Mouse (Mus musculus): ENCODE measurements around the gene Miga1. TPM values are rescaled to one million over a fixed set of nuclear protein-coding genes. Genes with fewer than 3 reads are reported as not detected.

Gene Miga1
- polyA plus RNA-seq, 1 experiment from 2014 or later, result 12.8 TPM

DNA sequence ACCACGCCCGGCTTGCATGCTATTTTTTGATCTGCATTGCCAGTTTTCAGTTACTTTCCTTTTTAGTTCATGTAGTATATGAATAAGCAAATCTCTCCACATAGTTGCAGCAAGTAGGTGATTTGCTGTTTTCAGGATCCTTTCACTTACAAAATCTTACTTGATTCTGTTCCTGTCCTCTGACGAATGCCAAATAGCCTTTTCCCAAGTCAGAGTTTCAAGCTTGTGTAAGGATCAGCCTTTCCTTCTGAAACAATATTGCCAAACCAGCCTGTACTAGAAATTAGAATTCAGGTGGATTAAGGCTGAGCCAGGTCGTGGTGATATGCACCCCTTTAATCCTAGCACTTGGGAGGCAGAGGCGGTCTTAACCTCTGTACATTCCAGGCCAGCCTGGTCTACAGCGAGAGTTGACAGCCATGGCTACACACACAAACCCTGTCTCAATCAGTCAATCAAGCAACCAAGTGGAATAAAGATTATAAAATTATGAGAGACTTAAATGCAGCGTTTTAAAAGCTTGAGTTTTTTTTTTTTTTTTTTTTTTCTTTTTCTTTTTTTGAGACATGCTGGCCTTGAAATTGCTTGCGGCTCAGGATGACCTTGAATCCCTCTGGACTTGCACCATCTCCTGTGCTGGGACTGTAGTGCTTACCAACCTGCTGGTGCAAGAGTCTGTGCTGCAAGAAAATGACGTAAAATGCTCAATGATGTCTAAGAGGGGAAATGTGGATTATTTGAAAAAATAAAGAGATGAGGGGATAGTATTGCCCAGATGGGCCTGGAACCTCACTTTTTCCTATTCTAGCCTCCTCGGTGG is 8.0 kb upstream of the Miga1 start:
- H3K27ac ChIP-seq, result no peak overlapping the region
- no peak overlapping the region for H3K4me3 ChIP-seq
- H3K4me1 ChIP-seq (replicated peaks), result peaks cover 23% of the 10 kb centered on the region
- 0 out of 2 replicates have a peak overlapping the region, but pooled peaks have one; percentile 3 for H3K4me2 ChIP-seq
- no peaks in the 10 kb centered on the region for H3K9me3 ChIP-seq (replicated peaks)
- ATAC-seq (replicated peaks; ENCODE audit: insufficient number of reproducible peaks, insufficient read depth, low FRiP score, low read depth), result no peak
- no peaks in the 10 kb centered on the region for H3K27me3 ChIP-seq
- WGBS, result 83% methylated on average over 10 of the region's 10 CpGs
- H3K36me3 ChIP-seq, result no peaks in the 10 kb centered on the region
- no peak overlapping the region for H3K9ac ChIP-seq

DNA sequence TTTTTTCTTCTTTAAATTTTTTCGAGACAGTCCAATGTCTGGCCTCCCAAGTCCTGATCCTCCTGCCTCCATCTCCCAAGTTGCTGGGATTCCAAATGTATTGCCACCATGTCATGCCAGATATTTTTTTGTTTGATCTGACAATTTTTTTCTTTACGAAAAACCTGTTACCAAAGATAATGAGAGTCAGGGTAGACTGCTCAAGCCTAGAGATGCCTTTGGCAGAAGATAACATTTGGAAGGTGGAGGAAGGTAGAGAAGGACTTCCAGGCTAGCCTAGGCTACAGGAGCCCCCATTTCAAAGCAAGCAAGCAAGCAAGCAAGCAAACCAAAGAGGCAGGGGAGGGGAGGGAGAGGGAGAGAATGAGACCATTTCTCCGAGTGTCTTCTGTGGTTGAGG is 7.0 kb upstream of the Miga1 start:
- Histone ChIP-seq H3K27ac (no peak overlapping the region), H3K9me3 (replicated peaks) (no peaks in the 10 kb centered on the region), H3K4me2 (peak overlapping the region; percentile 63), H3K4me1 (replicated peaks) (peaks cover 23% of the 10 kb centered on the region), H3K9ac (peak overlapping the region; percentile 81), H3K4me3 (peak overlapping the region; percentile 65), H3K27me3 (no peaks in the 10 kb centered on the region), H3K36me3 (no peaks in the 10 kb centered on the region)
- ATAC-seq (replicated peaks; ENCODE audit: insufficient number of reproducible peaks, insufficient read depth, low FRiP score, low read depth), result no peak
- WGBS, result 39% methylated on average over 3 of the region's 3 CpGs

DNA sequence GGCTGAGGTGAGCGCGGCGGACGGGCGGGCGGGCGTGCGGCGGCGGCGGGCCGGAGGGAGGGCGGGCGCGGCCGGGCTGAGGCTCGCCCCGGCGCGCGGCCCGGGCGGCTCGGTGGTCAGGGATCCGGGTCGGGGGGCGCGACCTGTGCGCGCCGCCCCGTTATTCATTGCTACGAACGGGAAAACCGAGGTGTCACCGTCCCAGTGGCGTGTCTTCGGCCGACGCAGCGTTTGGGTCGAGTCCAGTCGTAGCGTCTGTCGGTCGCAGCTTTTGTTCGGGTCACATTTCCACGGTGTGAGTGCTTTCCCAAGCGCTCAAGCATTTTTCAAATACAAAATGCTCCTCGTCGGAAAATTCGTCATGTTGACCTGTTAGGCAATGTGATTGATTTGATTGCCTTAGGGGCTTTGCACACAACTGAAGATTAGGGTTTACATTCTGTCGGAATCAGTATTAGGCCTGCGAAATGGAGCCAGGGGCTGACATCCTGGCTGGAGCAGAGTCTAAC is 6.5 kb upstream of the Miga1 start:
- peak; percentile 68 for ATAC-seq (replicated peaks; ENCODE audit: insufficient number of reproducible peaks, insufficient read depth, low FRiP score, low read depth)
- H3K27ac ChIP-seq, result peak overlapping the region; percentile 69
- WGBS, result under 1% methylated on average over 42 of the region's 54 CpGs
- no peaks in the 10 kb centered on the region for H3K36me3 ChIP-seq
- H3K4me2 ChIP-seq, result peak overlapping the region; percentile 63
- H3K4me3 ChIP-seq, result peak overlapping the region; percentile 65
- H3K9me3 ChIP-seq (replicated peaks), result no peaks in the 10 kb centered on the region
- peaks cover 23% of the 10 kb centered on the region for H3K4me1 ChIP-seq (replicated peaks)
- no peaks in the 10 kb centered on the region for H3K27me3 ChIP-seq
- H3K9ac ChIP-seq, result peak overlapping the region; percentile 81

DNA sequence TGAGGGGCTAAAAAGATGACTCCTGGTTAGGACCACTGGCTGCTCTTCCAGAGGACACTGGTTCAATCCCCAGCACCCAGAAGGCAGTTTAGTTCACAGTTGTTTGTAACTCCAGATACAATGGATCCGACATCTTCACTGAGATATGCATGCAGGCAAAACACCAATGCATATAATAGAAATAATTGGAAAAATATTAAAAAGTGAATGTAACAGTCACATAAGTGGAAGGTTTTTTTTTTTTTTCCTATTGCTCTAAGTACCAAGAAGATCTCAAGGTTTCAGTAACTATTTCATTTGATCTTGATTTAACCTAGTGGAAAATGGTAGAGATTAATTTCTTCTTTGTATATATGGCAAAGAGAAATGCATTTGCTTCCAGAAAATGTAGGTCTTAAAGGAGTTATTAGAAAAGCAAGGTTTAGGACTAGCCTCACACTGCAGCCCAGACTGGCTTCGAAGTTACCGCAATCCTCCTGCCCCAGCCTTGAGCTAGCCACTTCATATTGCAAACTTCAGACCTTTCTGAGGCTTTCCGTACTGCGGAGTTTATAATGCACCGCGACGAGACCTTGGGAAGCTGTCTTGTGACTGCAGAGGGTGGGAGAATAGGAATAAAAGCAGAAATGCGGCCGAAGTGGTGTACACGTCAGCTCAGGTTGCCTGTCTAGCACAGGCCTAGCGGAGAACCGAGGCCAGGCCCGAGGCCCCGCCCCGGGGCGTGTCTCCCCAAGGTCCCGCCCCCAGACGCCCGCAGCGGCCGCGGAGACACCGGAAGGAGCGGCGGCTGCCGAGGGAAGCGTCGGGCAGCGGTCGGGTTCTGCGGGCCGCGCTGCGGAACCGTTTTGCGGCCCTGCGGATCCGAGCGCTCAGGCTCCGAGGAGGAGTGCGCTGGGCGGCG is 5.8 kb upstream of the Miga1 start, which contains the start of gene Usp33:
Usp33 (plus strand) TSS at position 747 of the 901 bp plus-strand sequence.
- Histone ChIP-seq H3K9ac (peak within 1 kb of the TSS; percentile 81), H3K27me3 (no peaks in the 10 kb centered on the region), H3K4me2 (peak within 1 kb of the TSS; percentile 63), H3K4me1 (replicated peaks) (peaks cover 23% of the 10 kb centered on the region), H3K27ac (peak within 1 kb of the TSS; percentile 69), H3K4me3 (peak within 1 kb of the TSS; percentile 65), H3K36me3 (no peaks in the 10 kb centered on the region), H3K9me3 (replicated peaks) (no peaks in the 10 kb centered on the region)
- 6% methylated on average over 42 of the region's 44 CpGs for WGBS
- ATAC-seq (replicated peaks; ENCODE audit: insufficient number of reproducible peaks, insufficient read depth, low FRiP score, low read depth), result peak; percentile 97

DNA sequence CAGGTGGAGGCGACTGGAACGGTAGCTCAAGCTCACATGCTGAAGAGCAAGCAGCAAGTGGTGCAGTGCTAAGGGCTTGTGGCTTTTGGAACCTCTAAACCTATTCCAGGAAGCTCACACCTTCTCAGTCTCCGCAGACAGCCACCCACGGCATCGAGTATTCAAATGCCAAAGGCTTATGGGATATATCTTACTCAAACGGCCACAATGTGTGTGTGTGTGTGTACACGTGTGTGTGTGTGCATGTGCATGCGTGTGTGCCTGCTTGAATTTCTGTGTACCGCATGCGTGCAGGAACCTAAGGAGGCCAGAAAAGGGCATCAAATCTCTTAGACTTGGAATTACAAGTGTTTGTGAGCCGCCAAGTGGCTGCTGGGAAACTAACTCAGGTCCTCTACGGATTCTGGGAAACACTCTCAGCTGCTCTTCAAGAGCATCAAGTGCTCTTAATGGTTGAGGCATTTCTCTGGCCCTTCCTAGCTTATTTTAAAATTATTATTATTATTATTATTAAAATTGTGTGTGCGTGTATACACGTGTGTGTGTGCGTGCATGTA is 2.8 kb upstream of the Miga1 start:
- 82% methylated on average over 15 of the region's 15 CpGs for WGBS
- no peak overlapping the region for H3K4me3 ChIP-seq

DNA sequence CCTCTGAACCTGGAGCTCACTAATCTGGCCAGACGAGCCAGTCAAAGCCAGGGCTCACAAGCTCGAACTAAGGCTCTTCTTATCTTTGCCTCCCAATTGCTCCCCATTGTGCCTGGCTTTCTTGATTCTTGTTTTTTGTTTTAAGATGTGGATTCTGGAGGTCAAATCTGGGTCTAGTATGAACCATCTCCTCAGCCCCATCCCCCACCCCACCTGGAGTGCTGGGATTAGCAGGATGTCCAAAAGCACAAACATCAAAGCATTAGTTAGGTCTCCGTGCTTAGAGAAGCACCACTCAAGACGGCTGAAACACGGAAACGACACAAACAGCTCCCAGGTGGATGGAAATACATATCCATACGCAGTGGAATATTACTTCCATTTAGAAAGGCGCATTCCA is 4.1 kb downstream of the Miga1 start:
- peaks cover 10% of the 10 kb centered on the region; the same call in 1 of the 2 replicates for H3K4me1 ChIP-seq (replicated peaks)
- H3K36me3 ChIP-seq, result peaks cover 41% of the 10 kb centered on the region
- no peak overlapping the region for H3K4me3 ChIP-seq
- H3K9ac ChIP-seq, result no peak overlapping the region
- 75% methylated on average over 8 of the region's 8 CpGs for WGBS
- no peaks in the 10 kb centered on the region for H3K9me3 ChIP-seq (replicated peaks)
- H3K4me2 ChIP-seq, result no peak overlapping the region
- H3K27me3 ChIP-seq, result no peaks in the 10 kb centered on the region
- H3K27ac ChIP-seq, result no peak overlapping the region
- no peak for ATAC-seq (replicated peaks; ENCODE audit: insufficient number of reproducible peaks, insufficient read depth, low FRiP score, low read depth)

More for the DNA sequence above, 2.8 kb upstream of the Miga1 start:
- H3K9ac ChIP-seq, result no peak overlapping the region
- no peaks in the 10 kb centered on the region for H3K36me3 ChIP-seq
- no peak overlapping the region for H3K27ac ChIP-seq
- no peak overlapping the region for H3K4me2 ChIP-seq
- no peaks in the 10 kb centered on the region for H3K27me3 ChIP-seq
- H3K4me1 ChIP-seq (replicated peaks), result peaks cover 15% of the 10 kb centered on the region
- no peaks in the 10 kb centered on the region for H3K9me3 ChIP-seq (replicated peaks)
- no peak for ATAC-seq (replicated peaks; ENCODE audit: insufficient number of reproducible peaks, insufficient read depth, low FRiP score, low read depth)

DNA sequence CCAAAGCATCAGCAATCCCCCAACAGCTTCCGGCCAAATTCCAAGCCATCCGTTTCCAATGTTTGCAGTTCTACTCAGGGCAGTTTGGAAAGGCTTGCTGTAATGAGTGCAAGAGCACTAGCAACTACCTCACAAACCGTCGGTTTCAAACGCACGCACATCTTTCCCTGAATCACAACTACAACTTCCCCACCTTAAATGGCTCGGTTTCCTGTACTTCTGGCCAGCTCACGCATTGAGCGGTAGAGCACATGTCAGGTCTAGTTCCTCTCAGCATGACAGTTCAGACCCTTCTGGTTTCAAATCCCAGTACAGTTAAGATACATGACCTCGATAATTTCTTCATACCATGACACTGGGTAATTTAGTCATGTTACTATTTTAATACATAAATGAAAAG is 6.6 kb downstream of the Miga1 start:
- Histone ChIP-seq H3K4me3 (no peak overlapping the region), H3K9ac (no peak overlapping the region), H3K27ac (no peak overlapping the region), H3K36me3 (peaks cover 41% of the 10 kb centered on the region), H3K27me3 (no peaks in the 10 kb centered on the region), H3K4me1 (replicated peaks) (peaks cover 3% of the 10 kb centered on the region; the same call in 1 of the 2 replicates), H3K4me2 (no peak overlapping the region), H3K9me3 (replicated peaks) (no peaks in the 10 kb centered on the region)
- no peak for ATAC-seq (replicated peaks; ENCODE audit: insufficient number of reproducible peaks, insufficient read depth, low FRiP score, low read depth)
- WGBS, result 83% methylated on average over 10 of the region's 10 CpGs

DNA sequence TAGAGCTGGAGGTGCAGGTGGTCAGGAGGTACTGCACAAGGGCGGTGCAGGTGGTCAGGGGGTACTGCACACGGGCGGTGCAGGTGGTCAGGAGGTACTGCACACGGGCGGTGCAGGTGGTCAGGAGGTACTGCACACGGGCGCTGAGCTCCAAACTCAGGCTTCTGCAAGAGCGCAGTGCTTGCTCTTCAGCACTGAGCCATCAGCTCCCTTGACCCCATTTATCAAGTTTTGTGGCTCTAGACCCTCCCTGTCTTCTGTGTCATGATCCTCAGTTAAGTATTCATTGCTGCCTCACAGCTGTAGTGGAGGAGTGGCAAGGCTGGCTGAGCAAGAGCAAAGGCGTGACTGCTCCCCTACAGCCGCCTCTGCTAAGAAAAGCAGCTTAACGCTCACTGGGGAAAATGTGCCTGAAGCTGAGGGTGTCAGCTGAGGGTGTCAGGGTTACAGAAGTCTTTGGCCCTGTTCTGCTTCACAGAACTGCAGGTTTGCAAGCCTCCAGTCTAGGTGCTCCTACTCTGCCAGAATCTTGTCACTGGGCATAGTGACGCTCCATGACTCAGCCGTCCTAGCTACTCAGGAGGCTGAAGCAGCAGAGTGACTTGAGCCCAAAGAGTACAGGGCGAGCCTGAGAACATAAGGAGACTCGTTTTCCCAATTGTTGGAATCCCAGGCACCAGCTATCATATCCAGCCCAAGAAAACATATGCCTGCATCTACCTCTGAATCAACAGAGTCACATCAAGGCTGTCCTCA is 7.5 kb downstream of the Miga1 start:
- H3K4me1 ChIP-seq (replicated peaks), result peaks cover 3% of the 10 kb centered on the region; the same call in 1 of the 2 replicates
- H3K4me2 ChIP-seq, result no peak overlapping the region
- ATAC-seq (replicated peaks; ENCODE audit: insufficient number of reproducible peaks, insufficient read depth, low FRiP score, low read depth), result no peak
- no peaks in the 10 kb centered on the region for H3K9me3 ChIP-seq (replicated peaks)
- H3K27ac ChIP-seq, result no peak overlapping the region
- 84% methylated on average over 15 of the region's 15 CpGs for WGBS
- no peak overlapping the region for H3K9ac ChIP-seq
- H3K36me3 ChIP-seq, result peaks cover 40% of the 10 kb centered on the region
- no peaks in the 10 kb centered on the region for H3K27me3 ChIP-seq
- no peak overlapping the region for H3K4me3 ChIP-seq

DNA sequence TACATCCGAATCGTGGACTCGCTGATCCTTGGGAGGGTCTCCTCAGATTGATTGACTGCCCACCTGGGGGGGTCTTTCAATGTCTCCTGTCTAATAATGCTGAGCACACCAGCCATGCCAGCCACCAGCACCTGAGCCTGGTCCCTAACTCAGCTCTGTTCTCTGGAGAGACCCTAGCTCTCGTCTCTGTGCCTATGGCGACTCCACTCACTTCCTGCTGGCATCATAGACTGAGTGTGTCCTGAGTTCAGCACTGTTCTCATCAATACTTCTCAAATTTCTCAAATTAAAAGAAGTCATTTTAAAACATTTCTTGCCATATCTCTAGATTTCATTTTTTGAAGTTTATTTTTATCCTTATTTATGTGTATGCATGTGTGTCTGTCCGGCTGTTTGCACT is 8.1 kb downstream of the Miga1 start:
- no peak for ATAC-seq (replicated peaks; ENCODE audit: insufficient number of reproducible peaks, insufficient read depth, low FRiP score, low read depth)
- Histone ChIP-seq H3K4me1 (replicated peaks) (peaks cover 3% of the 10 kb centered on the region; the same call in 1 of the 2 replicates), H3K36me3 (peaks cover 34% of the 10 kb centered on the region)

DNA sequence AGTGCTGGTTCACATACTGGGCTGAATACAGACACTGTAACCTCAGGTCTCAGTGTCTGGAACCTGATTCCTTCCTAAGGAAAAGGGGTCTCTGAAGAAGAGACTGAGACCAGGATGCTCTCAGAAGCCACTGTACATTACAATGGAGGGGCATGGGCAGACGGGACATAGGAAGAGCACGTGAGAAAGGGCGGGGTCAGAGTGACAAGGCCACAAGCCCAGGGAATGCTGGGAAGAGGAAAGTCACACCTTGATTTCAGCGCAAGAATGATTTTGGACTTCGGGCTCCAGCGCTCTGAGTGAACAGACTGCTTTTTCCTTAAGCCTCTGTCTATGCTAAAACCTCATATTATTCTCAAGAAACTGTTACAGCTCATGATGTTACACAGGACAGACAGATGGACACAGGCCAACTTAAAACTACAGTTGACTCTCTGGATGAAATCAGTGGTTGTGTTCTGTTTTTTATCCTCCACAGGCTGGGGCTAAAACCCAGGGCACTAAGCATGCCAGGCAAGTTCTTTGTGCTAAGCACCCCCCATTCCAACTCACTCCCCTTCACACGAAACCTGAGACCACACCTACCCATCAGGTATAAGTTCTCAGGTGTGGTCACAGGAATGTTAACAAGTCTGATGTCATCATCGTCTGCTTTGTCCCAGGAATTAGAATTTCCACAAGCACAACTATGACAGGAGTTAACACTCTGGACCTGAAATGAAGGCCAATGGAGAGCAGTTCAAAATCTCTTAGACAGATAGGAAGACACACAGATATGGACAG is 18.3 kb downstream of the Miga1 start:
- ATAC-seq (replicated peaks; ENCODE audit: insufficient number of reproducible peaks, insufficient read depth, low FRiP score, low read depth), result no peak
- Histone ChIP-seq H3K4me2 (no peak overlapping the region), H3K4me3 (no peak overlapping the region), H3K9ac (no peak overlapping the region), H3K27me3 (no peaks in the 10 kb centered on the region), H3K36me3 (peaks cover 11% of the 10 kb centered on the region; the same call in 1 of the 2 replicates), H3K9me3 (replicated peaks) (no peaks in the 10 kb centered on the region), H3K27ac (peak overlapping the region; percentile 33; the same call in 1 of the 2 replicates), H3K4me1 (replicated peaks) (no peaks in the 10 kb centered on the region; the same call in 1 of the 2 replicates)
- WGBS, result 87% methylated on average over 8 of the region's 8 CpGs

More for the DNA sequence above, 8.1 kb downstream of the Miga1 start:
- Histone ChIP-seq H3K4me3 (no peak overlapping the region), H3K9ac (no peak overlapping the region), H3K27ac (no peak overlapping the region), H3K4me2 (no peak overlapping the region), H3K9me3 (replicated peaks) (no peaks in the 10 kb centered on the region), H3K27me3 (no peaks in the 10 kb centered on the region)
- 91% methylated on average over 6 of the region's 6 CpGs for WGBS
